In genomic region chr5:44798056-44798455, GRCm38 (mm10) we compare ENCODE assay signal across 8 mouse cellular contexts. TPM values are rescaled to one million over a fixed set of nuclear protein-coding genes. Genes with fewer than 3 reads are reported as not detected.
DNase-seq lines count a peak whose midpoint lies in the region; ATAC-seq and TF ChIP-seq lines count a peak whose summit lies in the region.

No protein-coding gene starts in this region.

- H3K27ac ChIP-seq in kidney, embryonic 14.5 days (ENCODE audit: low read depth, low read length): no peak overlapping the region
- H3K27ac ChIP-seq in embryonic facial prominence, embryonic 15.5 days (replicated peaks): peak overlapping the region; percentile 55; the same call in 1 of the 2 replicates
- H3K27ac ChIP-seq in intestine, postnatal 0 days (ENCODE audit: low read depth, low read length): no peak overlapping the region
- H3K27ac ChIP-seq in neural tube, embryonic 13.5 days (replicated peaks): no peak overlapping the region

- no peak for TF ChIP-seq CTCF in intestine, postnatal 0 days (IDR thresholded peaks at IDR 0.05; ENCODE audit: low read depth)

- no peaks in the 10 kb centered on the region for H3K9me3 ChIP-seq in kidney, embryonic 14.5 days (ENCODE audit: control insufficient read depth, low read length)
- H3K9me3 ChIP-seq in embryonic facial prominence, embryonic 15.5 days (replicated peaks): no peaks in the 10 kb centered on the region
- H3K9me3 ChIP-seq in intestine, postnatal 0 days (ENCODE audit: control insufficient read depth): no peaks in the 10 kb centered on the region
- H3K9me3 ChIP-seq in neural tube, embryonic 13.5 days: no peaks in the 10 kb centered on the region

- peak overlapping the region; percentile 41 for H3K4me2 ChIP-seq in kidney, embryonic 14.5 days (replicated peaks; ENCODE audit: low read depth, low read length)
- peak overlapping the region; percentile 60 for H3K4me2 ChIP-seq in embryonic facial prominence, embryonic 15.5 days (replicated peaks)
- H3K4me2 ChIP-seq in intestine, postnatal 0 days (replicated peaks; ENCODE audit: low read depth): peak overlapping the region; percentile 58
- H3K4me2 ChIP-seq in neural tube, embryonic 13.5 days: peak overlapping the region; percentile 63

- WGBS in kidney, embryonic 14.5 days: 7% methylated on average over 2 of the region's 2 CpGs
- WGBS in embryonic facial prominence, embryonic 15.5 days: 19% methylated on average over 2 of the region's 2 CpGs
- 16% methylated on average over 2 of the region's 2 CpGs for WGBS in intestine, postnatal 0 days
- 11% methylated on average over 2 of the region's 2 CpGs for WGBS in neural tube, embryonic 13.5 days

- peak overlapping the region; percentile 68 for H3K9ac ChIP-seq in kidney, embryonic 14.5 days (ENCODE audit: low read depth, low read length)
- H3K9ac ChIP-seq in embryonic facial prominence, embryonic 15.5 days: peak overlapping the region; percentile 33; the same call in 1 of the 2 replicates
- peak overlapping the region; percentile 12; the same call in 1 of the 2 replicates for H3K9ac ChIP-seq in intestine, postnatal 0 days (ENCODE audit: low read depth, low read length)
- H3K9ac ChIP-seq in neural tube, embryonic 13.5 days: peak overlapping the region; percentile 63

- H3K4me3 ChIP-seq in kidney, embryonic 14.5 days (ENCODE audit: low read length): peak overlapping the region; percentile 51
- peak overlapping the region; percentile 51 for H3K4me3 ChIP-seq in embryonic facial prominence, embryonic 15.5 days (replicated peaks)
- peak overlapping the region; percentile 37 for H3K4me3 ChIP-seq in intestine, postnatal 0 days (ENCODE audit: low read depth, low read length)
- H3K4me3 ChIP-seq in neural tube, embryonic 13.5 days: peak overlapping the region; percentile 46

- no peaks in the 10 kb centered on the region for H3K36me3 ChIP-seq in kidney, embryonic 14.5 days (ENCODE audit: control insufficient read depth, insufficient read depth, low read length)
- no peaks in the 10 kb centered on the region for H3K36me3 ChIP-seq in embryonic facial prominence, embryonic 15.5 days
- no peaks in the 10 kb centered on the region for H3K36me3 ChIP-seq in intestine, postnatal 0 days (ENCODE audit: control insufficient read depth, insufficient read depth)
- H3K36me3 ChIP-seq in neural tube, embryonic 13.5 days: no peaks in the 10 kb centered on the region

- no peak for ATAC-seq in kidney, embryonic 14.5 days (ENCODE audit: low FRiP score, low TSS enrichment)
- no peak for ATAC-seq in embryonic facial prominence, embryonic 15.5 days (ENCODE audit: insufficient number of reproducible peaks, low FRiP score, low TSS enrichment, low read depth)
- no peak for ATAC-seq in intestine, postnatal 0 days
- no peak for ATAC-seq in neural tube, embryonic 13.5 days (ENCODE audit: low read depth)
- no peak for ATAC-seq in megakaryocyte-erythroid progenitor cell, adult 5-6 weeks (replicated peaks; ENCODE audit: low FRiP score, low TSS enrichment, poor library complexity, severe bottlenecking)

- H3K27me3 ChIP-seq in kidney, embryonic 14.5 days (ENCODE audit: control insufficient read depth, insufficient read depth, low read length): no peaks in the 10 kb centered on the region
- no peaks in the 10 kb centered on the region for H3K27me3 ChIP-seq in embryonic facial prominence, embryonic 15.5 days
- H3K27me3 ChIP-seq in intestine, postnatal 0 days (replicated peaks; ENCODE audit: control insufficient read depth, insufficient read depth, low read length): no peaks in the 10 kb centered on the region
- H3K27me3 ChIP-seq in neural tube, embryonic 13.5 days: no peaks in the 10 kb centered on the region

- no peak for DNase-seq in kidney, adult 8-10 months
- no peak for DNase-seq in adrenal gland, postnatal 10 days
- no peak for DNase-seq in cerebellum, adult 8-10 months

- H3K4me1 ChIP-seq in kidney, embryonic 14.5 days (ENCODE audit: control insufficient read depth, insufficient read depth, low read length): no peaks in the 10 kb centered on the region
- H3K4me1 ChIP-seq in embryonic facial prominence, embryonic 15.5 days: peaks cover 25% of the 10 kb centered on the region
- H3K4me1 ChIP-seq in intestine, postnatal 0 days (replicated peaks; ENCODE audit: control insufficient read depth, insufficient read depth, low read length): no peaks in the 10 kb centered on the region
- H3K4me1 ChIP-seq in neural tube, embryonic 13.5 days (replicated peaks): peaks cover 29% of the 10 kb centered on the region; the same call in 1 of the 2 replicates

RNA-seq across cellular contexts. Expression of gene Ldb2, which starts 1.4 kb away (rescaled TPM):
- 70.5 and 89.3 TPM in 2 replicates for polyA plus RNA-seq in kidney, embryonic 14.5 days (2014; fragmentation: Nextera tagmentation; extraction: Ambion mirVana)
- polyA plus RNA-seq in embryonic facial prominence, embryonic 15.5 days (2015; fragmentation: Nextera tagmentation; extraction: Ambion mirVana): 41.0 and 45.6 TPM in 2 replicates
- polyA plus RNA-seq in intestine, postnatal 0 days (2015; fragmentation: Nextera tagmentation; extraction: Ambion mirVana): 10.5 and 12.0 TPM in 2 replicates
- polyA plus RNA-seq in neural tube, embryonic 13.5 days (2015; fragmentation: Nextera tagmentation; extraction: Ambion mirVana): 35.4 and 41.3 TPM in 2 replicates
- not detected in 2 replicates for total RNA-seq in megakaryocyte-erythroid progenitor cell, adult 5-6 weeks (2014; fragmentation: Nextera tagmentation)
- not detected in 2 replicates for total RNA-seq in megakaryocyte-erythroid progenitor cell, adult 5-6 weeks (2017)
- total RNA-seq in adrenal gland, postnatal 10 days (2021): 10 to 100 TPM; 35.1 to 47.0 TPM

Comparison
In these comparisons a context has a peak if more than half of its experiments do, and no peak if none do; other contexts are left out.
1. H3K9ac ChIP-seq: peak in every context shown above with its lines; median percentile 68 in kidney, embryonic 14.5 days; 63 in neural tube, embryonic 13.5 days; 33 in embryonic facial prominence, embryonic 15.5 days; 12 in intestine, postnatal 0 days.